Mouse (Mus musculus) thymus, adult 2 months (tissue): Measurements from ENCODE around the gene Prr18. TPM values are rescaled to one million over a fixed set of nuclear protein-coding genes. Genes with fewer than 3 reads are reported as not detected.

Source experiments
- DNase-seq: peaks from one replicate; pipeline ENCODE4 v3.0.0; 2021
- H3K27ac ChIP-seq: fragments of 200-500 bp; 2 replicates; pipeline ENCODE4 v1.5.1; 2012; ENCODE audit warnings: low read length, control low read depth; ENCODE audit not compliant: control insufficient read depth, insufficient read depth
- H3K27me3 ChIP-seq: fragments of 200-500 bp; 2 replicates; pipeline ENCODE4 v1.6.1; 2012; ENCODE audit warnings: mild to moderate bottlenecking, low read length, moderate library complexity, mixed read lengths; ENCODE audit not compliant: control insufficient read depth, insufficient read depth
- H3K36me3 ChIP-seq: fragments of 200-500 bp; 2 replicates; pipeline ENCODE4 v1.6.1; 2012; ENCODE audit warnings: mild to moderate bottlenecking, low read length, moderate library complexity; ENCODE audit not compliant: control insufficient read depth, insufficient read depth
- H3K4me1 ChIP-seq: fragments of 200-500 bp; replicated peaks from 2 replicates; pipeline ENCODE4 v1.6.1; 2012; ENCODE audit warnings: low read length; ENCODE audit not compliant: control insufficient read depth, insufficient read depth
- H3K4me3 ChIP-seq: fragments of 200-500 bp; 2 replicates; pipeline ENCODE4 v1.5.1; 2012; ENCODE audit warnings: mild to moderate bottlenecking, low read length, control low read depth, moderate library complexity; ENCODE audit not compliant: control insufficient read depth, insufficient read depth
- CTCF ChIP-seq: fragments of 200-500 bp; IDR thresholded peaks from 2 replicates; pipeline ENCODE4 v1.5.1; 2012; ENCODE audit warnings: mild to moderate bottlenecking, control low read depth, low read length, moderate library complexity, borderline replicate concordance; ENCODE audit not compliant: control insufficient read depth, poor library complexity, insufficient read depth; ENCODE audit errors: extremely low read depth
- POLR2A ChIP-seq: fragments of 200-500 bp; IDR thresholded peaks from 2 replicates; pipeline ENCODE4 v1.6.1; 2012; ENCODE audit warnings: mild to moderate bottlenecking, low read length, control low read depth, moderate library complexity; ENCODE audit not compliant: control insufficient read depth, poor library complexity, insufficient read depth; ENCODE audit errors: extremely low read depth
- WGBS: fragments of 180-500 bp; shearing (Covaris S2); methylation state at CpG from one replicate; pipeline ENCODE4 v1.1.7; 2018; 5-methylcytosine and 5-hydroxymethylcytosine counted together
- polyA plus RNA-seq: library from polyadenylated mRNA; depleted of rRNA; stranded (reverse); fragments of >200 nt; gene quantifications from 2 replicates; pipeline ENCODE4 v1.2.3, GENCODE M21; 2012; rRNA removed

Prr18 gene
- polyA plus RNA-seq, 1 experiment = 1.3 TPM

GRCm38 (mm10) chr17:8385441-8385840 lies 48.2 kb downstream of the Prr18 start:
- Histone ChIP-seq H3K4me1 (peaks cover 13% of the 10 kb centered on the region), H3K36me3 (no peaks in the 10 kb centered on the region), H3K4me3 (no peak overlapping the region), H3K27me3 (no peaks in the 10 kb centered on the region; the same call in 1 of the 2 replicates), H3K27ac (no peak overlapping the region)
- TF ChIP-seq CTCF = no peak
- no peak for TF ChIP-seq POLR2A
- 96% methylated on average over 2 of the region's 2 CpGs for WGBS
- DNase-seq = no peak

- Histone ChIP-seq H3K27me3 (no peaks in the 10 kb centered on the region; the same call in 1 of the 2 replicates), H3K4me1 (peaks cover 13% of the 10 kb centered on the region), H3K27ac (no peak overlapping the region), H3K36me3 (no peaks in the 10 kb centered on the region), H3K4me3 (no peak overlapping the region)
- DNase-seq = peak; percentile 62
- WGBS = 6% methylated on average over 13 of the region's 13 CpGs
- peak; percentile 64; the same call in 1 of the 2 replicates for TF ChIP-seq CTCF
- TF ChIP-seq POLR2A = no peak
Measured at GRCm38 (mm10) chr17:8388463-8388862, 51.2 kb downstream of the Prr18 start.

- H3K4me3 ChIP-seq = no peak overlapping the region
- no peak for TF ChIP-seq POLR2A
- TF ChIP-seq CTCF = no peak
Measured at GRCm38 (mm10) chr17:8388990-8389789, 51.9 kb downstream of the Prr18 start.

GRCm38 (mm10) chr17:8389790-8390095 lies 52.5 kb downstream of the Prr18 start:
- 17% methylated on average over 10 of the region's 10 CpGs for WGBS
- Histone ChIP-seq H3K36me3 (no peaks in the 10 kb centered on the region), H3K4me3 (no peak overlapping the region)

More at GRCm38 (mm10) chr17:8388990-8389789, 51.9 kb downstream of the Prr18 start:
- Histone ChIP-seq H3K27ac (no peak overlapping the region), H3K36me3 (no peaks in the 10 kb centered on the region), H3K27me3 (no peaks in the 10 kb centered on the region; the same call in 1 of the 2 replicates), H3K4me1 (peaks cover 13% of the 10 kb centered on the region)
- peak; percentile 26 for DNase-seq
- WGBS = 2% methylated on average over 28 of the region's 28 CpGs

GRCm38 (mm10) chr17:8390487-8390886 lies 53.2 kb downstream of the Prr18 start:
- TF ChIP-seq CTCF = no peak
- no peak for TF ChIP-seq POLR2A
- WGBS = 93% methylated on average over 4 of the region's 4 CpGs

More at GRCm38 (mm10) chr17:8389790-8390095, 52.5 kb downstream of the Prr18 start:
- TF ChIP-seq POLR2A (no peak), CTCF (no peak)
- no peak overlapping the region for H3K27ac ChIP-seq
- H3K4me1 ChIP-seq = peaks cover 13% of the 10 kb centered on the region
- no peaks in the 10 kb centered on the region; the same call in 1 of the 2 replicates for H3K27me3 ChIP-seq
- DNase-seq = no peak

More at GRCm38 (mm10) chr17:8390487-8390886, 53.2 kb downstream of the Prr18 start:
- peaks cover 13% of the 10 kb centered on the region for H3K4me1 ChIP-seq
- H3K27ac ChIP-seq = no peak overlapping the region
- no peaks in the 10 kb centered on the region for H3K36me3 ChIP-seq
- DNase-seq = no peak
- no peaks in the 10 kb centered on the region; the same call in 1 of the 2 replicates for H3K27me3 ChIP-seq
- H3K4me3 ChIP-seq = no peak overlapping the region

Other genes with a start within 250 kb of the Prr18 start
- gene Gm49673, start 189.7 kb upstream of the Prr18 start, polyA plus RNA-seq = 4.3 and 8.5 TPM in 2 replicates
- 69.4 and 79.8 TPM in 2 replicates for gene Rnaset2a, start 189.4 kb upstream of the Prr18 start, polyA plus RNA-seq
- 6.4 and 6.6 TPM in 2 replicates for gene Fgfr1op, start 172.0 kb upstream of the Prr18 start, polyA plus RNA-seq
- 12.1 and 13.6 TPM in 2 replicates for gene Ccr6, start 101.4 kb upstream of the Prr18 start, polyA plus RNA-seq
- 96.5 and 127 TPM in 2 replicates for gene Mpc1, start 54.6 kb upstream of the Prr18 start, polyA plus RNA-seq
- 107 and 117 TPM in 2 replicates for gene Sft2d1, start 26.4 kb upstream of the Prr18 start, polyA plus RNA-seq
- 0.09 and 0.11 TPM in 2 replicates for gene T2, start 18.5 kb downstream of the Prr18 start, polyA plus RNA-seq
- gene T, start 97.0 kb downstream of the Prr18 start, polyA plus RNA-seq = 0.63 and 1.8 TPM in 2 replicates
- gene Pde10a, start 187.9 kb downstream of the Prr18 start, polyA plus RNA-seq = 4.8 and 4.9 TPM in 2 replicates
- not detected in 2 replicates for gene Gm17087, start 229.5 kb downstream of the Prr18 start, polyA plus RNA-seq